Mouse (Mus musculus): ENCODE measurements at regions not wholly inside any gene's neighbourhood (a gene's known extent, or its start where the extent isn't known, plus 50 kb on each side); places are given as distances from the start of the nearest gene placed in this dataset.

- no peak for DNase-seq (ENCODE audit: low read depth, low spot score)
Observed at GRCm38 (mm10) chr5:24237201-24237600, 72.4 kb downstream of the Nupl2 start.

GRCm38 (mm10) chr5:24239006-24239405 lies 74.2 kb downstream of the Nupl2 start:
- no peak for DNase-seq (ENCODE audit: low read depth, low spot score)

- DNase-seq (ENCODE audit: low read depth, low spot score), result no peak
Observed at GRCm38 (mm10) chr5:24244211-24244610, 79.4 kb downstream of the Nupl2 start.

- no peak for DNase-seq (ENCODE audit: low read depth, low spot score)
Observed at GRCm38 (mm10) chr5:24255421-24255820, 90.7 kb downstream of the Nupl2 start.

GRCm38 (mm10) chr5:24261098-24261497 lies 90.3 kb downstream of the Kcnh2 start:
- DNase-seq (ENCODE audit: low read depth, low spot score), result no peak

GRCm38 (mm10) chr5:24262146-24262545 lies 89.3 kb downstream of the Kcnh2 start:
- DNase-seq (ENCODE audit: low read depth, low spot score), result no peak

GRCm38 (mm10) chr5:24264151-24264550 lies 87.3 kb downstream of the Kcnh2 start:
- no peak for DNase-seq (ENCODE audit: low read depth, low spot score)

GRCm38 (mm10) chr5:24265431-24265830 lies 86.0 kb downstream of the Kcnh2 start:
- DNase-seq (ENCODE audit: low read depth, low spot score), result no peak

GRCm38 (mm10) chr5:24266344-24267295 lies 84.8 kb downstream of the Kcnh2 start:
- DNase-seq (ENCODE audit: low read depth, low spot score), result peak; percentile 46

Measured in brain, embryonic 18.5 days (tissue).